Mouse (Mus musculus): Measurements from ENCODE around the gene Rd3. TPM values are rescaled to one million over a fixed set of nuclear protein-coding genes. Genes with fewer than 3 reads are reported as not detected.

The Rd3 gene
- total RNA-seq, 1 experiment: 0.13 TPM

DNA sequence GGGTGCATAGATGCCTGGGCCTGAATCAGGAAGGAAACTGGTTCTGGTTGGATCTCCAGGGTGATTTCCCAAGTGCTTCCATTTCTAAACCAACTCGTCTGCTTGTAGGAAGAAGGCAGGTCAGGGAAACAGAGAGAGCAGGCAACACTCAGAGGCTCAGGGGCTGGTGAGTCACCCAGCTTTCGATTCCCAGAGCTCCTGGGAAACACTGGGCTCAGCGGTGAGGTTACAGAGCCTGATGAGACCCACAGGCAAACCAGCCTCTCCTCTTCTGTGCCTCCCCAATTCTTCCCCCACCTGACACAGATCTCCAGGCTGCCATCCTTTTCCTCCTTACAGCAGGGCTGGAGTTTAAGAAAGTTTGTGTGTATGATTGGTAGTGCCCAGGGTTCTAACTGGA, 13.8 kb upstream of the Rd3 start:
- H3K27ac ChIP-seq (ENCODE audit: insufficient read depth, low read depth, low read length, poor library complexity, severe bottlenecking): no peak overlapping the region
- H3K4me1 ChIP-seq (ENCODE audit: control insufficient read depth in 2 of 2, insufficient read depth in 2 of 2, low read length in 2 of 2, poor library complexity in 1 of 2): peaks cover 0 to 4% of the 10 kb centered on the region in 2 experiments; a peak in 1 of 4 replicates
- in situ Hi-C loops (cut with MboI; ENCODE audit: low sequenced_read_pairs in 2 of 2, unreplicated experiment in 2 of 2): no loop called here
- H3K36me3 ChIP-seq (ENCODE audit: control insufficient read depth, insufficient read depth, low read length, poor library complexity, severe bottlenecking): no peaks in the 10 kb centered on the region
- H3K9ac ChIP-seq (ENCODE audit: insufficient read depth, low read depth, low read length, poor library complexity, severe bottlenecking): no peak overlapping the region
- DNase-seq (ENCODE audit: low read depth, low spot score): no peak
- TF ChIP-seq MAFK (IDR thresholded peaks at IDR 0.05; ENCODE audit: insufficient read depth, low read depth, low read length) (no peak), CHD2 (IDR thresholded peaks at IDR 0.05; ENCODE audit: low read depth, low read length) (no peak), ZNF384 (IDR thresholded peaks at IDR 0.05; ENCODE audit: low read depth, low read length) (no peak), ZC3H11A (IDR thresholded peaks at IDR 0.05; ENCODE audit: borderline replicate concordance, low read depth, low read length) (no peak)
- H3K9me3 ChIP-seq (ENCODE audit: control insufficient read depth, insufficient read depth, low read depth, low read length): no peaks in the 10 kb centered on the region
- no peak overlapping the region for H3K4me3 ChIP-seq (ENCODE audit: insufficient read depth in 1 of 2, low read depth in 1 of 2, low read length in 2 of 2, poor library complexity in 1 of 2, severe bottlenecking in 1 of 2)

DNA sequence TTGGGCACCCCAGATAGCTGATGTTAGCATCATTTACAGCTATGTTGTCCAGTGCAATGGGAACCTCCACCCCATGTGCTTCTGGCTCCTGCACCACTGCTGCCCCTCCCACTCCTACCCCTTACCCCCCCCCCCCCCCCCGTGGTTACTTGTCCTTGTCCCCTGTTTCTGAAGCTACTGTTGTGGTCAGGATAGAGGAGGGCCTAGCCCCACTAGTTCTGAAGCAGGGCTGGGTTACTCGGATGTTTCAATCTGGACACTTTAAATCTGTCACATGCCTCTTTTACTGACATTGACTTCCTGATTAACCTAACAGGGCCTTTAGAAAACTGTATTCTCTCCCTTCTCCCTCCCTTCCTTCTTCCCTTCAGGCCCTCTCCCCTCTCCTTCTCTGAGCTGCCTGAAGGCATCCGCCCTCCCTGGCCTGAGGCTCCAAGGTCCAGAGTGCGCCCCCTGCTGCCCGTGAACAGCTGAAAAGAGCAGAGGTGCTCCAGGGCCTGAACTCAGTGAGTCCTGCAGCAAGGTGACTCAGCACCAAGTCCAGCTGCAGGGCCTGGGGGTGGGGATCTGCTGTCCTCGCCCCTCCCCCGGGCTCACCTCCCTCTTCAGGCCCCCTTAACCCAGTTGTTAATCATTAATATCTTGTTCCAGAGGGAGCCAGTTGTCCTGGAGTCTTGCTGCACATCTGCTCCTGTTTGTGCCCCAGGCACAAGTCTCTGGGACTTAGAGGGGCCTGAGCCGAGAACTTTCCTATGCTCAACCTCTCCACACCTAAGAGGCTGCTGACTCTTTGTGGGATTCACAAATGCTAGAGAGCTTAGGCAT, 13.0 kb upstream of the Rd3 start:
- Histone ChIP-seq H3K27ac (ENCODE audit: insufficient read depth, low read depth, low read length, poor library complexity, severe bottlenecking) (no peak overlapping the region), H3K9ac (ENCODE audit: insufficient read depth, low read depth, low read length, poor library complexity, severe bottlenecking) (no peak overlapping the region; the same call in 1 of the 2 replicates), H3K4me1 (ENCODE audit: control insufficient read depth in 2 of 2, insufficient read depth in 2 of 2, low read length in 2 of 2, poor library complexity in 1 of 2) (peaks cover 0 to 4% of the 10 kb centered on the region in 2 experiments; a peak in 1 of 4 replicates), H3K4me3 (ENCODE audit: insufficient read depth in 1 of 2, low read depth in 1 of 2, low read length in 2 of 2, poor library complexity in 1 of 2, severe bottlenecking in 1 of 2) (no peak overlapping the region), H3K9me3 (ENCODE audit: control insufficient read depth, insufficient read depth, low read depth, low read length) (no peaks in the 10 kb centered on the region), H3K36me3 (ENCODE audit: control insufficient read depth, insufficient read depth, low read length, poor library complexity, severe bottlenecking) (no peaks in the 10 kb centered on the region)
- in situ Hi-C loops (cut with MboI; ENCODE audit: low sequenced_read_pairs in 2 of 2, unreplicated experiment in 2 of 2): no loop called here
- TF ChIP-seq ZC3H11A (IDR thresholded peaks at IDR 0.05; ENCODE audit: borderline replicate concordance, low read depth, low read length) (no peak), ZNF384 (IDR thresholded peaks at IDR 0.05; ENCODE audit: low read depth, low read length) (no peak), MAFK (IDR thresholded peaks at IDR 0.05; ENCODE audit: insufficient read depth, low read depth, low read length) (peak; percentile 86), HCFC1 (IDR thresholded peaks at IDR 0.05; ENCODE audit: borderline replicate concordance, insufficient read depth, low read length) (no peak), CHD2 (IDR thresholded peaks at IDR 0.05; ENCODE audit: low read depth, low read length) (no peak)
- peak; percentile 93 for DNase-seq (ENCODE audit: low read depth, low spot score)

DNA sequence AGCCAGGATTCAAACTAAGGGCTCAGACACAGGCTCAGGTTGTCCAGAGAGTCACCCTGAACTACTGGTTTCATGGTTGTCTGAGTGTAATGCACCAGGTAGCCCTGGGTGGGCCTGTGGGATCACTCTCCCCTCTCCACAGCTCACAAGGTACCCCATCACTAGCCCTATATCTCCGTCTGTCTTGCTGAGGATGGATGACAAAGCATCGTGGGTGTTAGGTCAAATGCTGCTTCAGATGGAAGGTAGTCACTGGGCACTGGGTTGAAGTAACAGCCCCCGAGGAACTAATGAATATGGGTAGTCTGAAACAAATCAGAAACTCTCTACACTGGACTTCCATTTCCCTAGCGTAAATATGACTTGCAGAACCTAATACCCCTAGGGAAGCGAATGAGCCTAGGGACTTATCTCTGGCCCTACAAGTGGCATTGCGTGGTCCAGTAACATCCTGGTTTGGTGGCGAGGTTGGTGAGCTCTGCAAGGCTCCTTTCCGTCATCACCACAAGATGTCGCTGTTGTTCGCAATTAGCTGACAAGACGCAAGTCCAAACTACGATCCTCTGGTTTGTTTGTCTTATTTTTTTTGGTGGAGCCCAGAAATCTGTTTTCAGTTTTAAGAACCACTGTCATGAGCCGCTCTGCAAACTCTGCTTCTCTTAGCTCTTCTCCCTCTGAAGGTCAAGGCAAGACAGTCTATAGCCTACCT, 12.2 kb upstream of the Rd3 start:
- no peaks in the 10 kb centered on the region for H3K9me3 ChIP-seq (ENCODE audit: control insufficient read depth, insufficient read depth, low read depth, low read length)
- H3K4me3 ChIP-seq (ENCODE audit: insufficient read depth in 1 of 2, low read depth in 1 of 2, low read length in 2 of 2, poor library complexity in 1 of 2, severe bottlenecking in 1 of 2): no peak overlapping the region
- TF ChIP-seq ZC3H11A (IDR thresholded peaks at IDR 0.05; ENCODE audit: borderline replicate concordance, low read depth, low read length) (peak; percentile 76; the same call in 1 of the 2 replicates), HCFC1 (IDR thresholded peaks at IDR 0.05; ENCODE audit: borderline replicate concordance, insufficient read depth, low read length) (no peak), MAFK (IDR thresholded peaks at IDR 0.05; ENCODE audit: insufficient read depth, low read depth, low read length) (peak; percentile 27; the same call in 1 of the 2 replicates)
- in situ Hi-C loops (cut with MboI; ENCODE audit: low sequenced_read_pairs in 2 of 2, unreplicated experiment in 2 of 2): no loop called here
- H3K9ac ChIP-seq (ENCODE audit: insufficient read depth, low read depth, low read length, poor library complexity, severe bottlenecking): no peak overlapping the region; the same call in 1 of the 2 replicates
- DNase-seq (ENCODE audit: low read depth, low spot score): peak; percentile 83
- no peaks in the 10 kb centered on the region for H3K36me3 ChIP-seq (ENCODE audit: control insufficient read depth, insufficient read depth, low read length, poor library complexity, severe bottlenecking)
- H3K4me1 ChIP-seq (ENCODE audit: control insufficient read depth in 2 of 2, insufficient read depth in 2 of 2, low read length in 2 of 2, poor library complexity in 1 of 2): peaks cover 0 to 4% of the 10 kb centered on the region in 2 experiments; a peak in 1 of 4 replicates
- H3K27ac ChIP-seq (ENCODE audit: insufficient read depth, low read depth, low read length, poor library complexity, severe bottlenecking): no peak overlapping the region

DNA sequence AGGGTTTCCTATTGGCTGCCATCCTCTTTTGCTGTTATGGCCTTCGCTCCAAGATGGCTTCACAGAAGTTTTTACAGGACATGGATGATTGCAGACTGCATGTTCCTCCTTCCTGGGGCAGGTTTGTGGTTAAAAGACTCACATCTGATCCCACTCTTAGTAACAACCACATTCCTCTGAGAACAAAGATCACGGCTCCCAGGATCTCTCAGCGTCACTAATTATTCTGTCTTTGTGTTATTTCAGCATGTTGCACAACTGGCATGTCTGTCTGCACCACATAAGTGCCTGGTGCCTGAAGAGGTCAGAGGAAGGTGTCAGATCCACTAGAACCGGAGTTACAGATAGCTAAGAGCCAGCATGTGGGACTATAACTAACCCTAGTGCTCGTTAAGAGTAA, 7.2 kb upstream of the Rd3 start:
- no peaks in the 10 kb centered on the region; a peak in 1 of 4 replicates for H3K4me1 ChIP-seq (ENCODE audit: control insufficient read depth in 2 of 2, insufficient read depth in 2 of 2, low read length in 2 of 2, poor library complexity in 1 of 2)
- DNase-seq (ENCODE audit: low read depth, low spot score): no peak
- H3K27ac ChIP-seq (ENCODE audit: insufficient read depth, low read depth, low read length, poor library complexity, severe bottlenecking): no peak overlapping the region
- no peaks in the 10 kb centered on the region for H3K36me3 ChIP-seq (ENCODE audit: control insufficient read depth, insufficient read depth, low read length, poor library complexity, severe bottlenecking)
- TF ChIP-seq ZNF384 (IDR thresholded peaks at IDR 0.05; ENCODE audit: low read depth, low read length) (no peak), CHD2 (IDR thresholded peaks at IDR 0.05; ENCODE audit: low read depth, low read length) (no peak), MAFK (IDR thresholded peaks at IDR 0.05; ENCODE audit: insufficient read depth, low read depth, low read length) (no peak), HCFC1 (IDR thresholded peaks at IDR 0.05; ENCODE audit: borderline replicate concordance, insufficient read depth, low read length) (no peak), ZC3H11A (IDR thresholded peaks at IDR 0.05; ENCODE audit: borderline replicate concordance, low read depth, low read length) (no peak)
- no peak overlapping the region for H3K9ac ChIP-seq (ENCODE audit: insufficient read depth, low read depth, low read length, poor library complexity, severe bottlenecking)
- in situ Hi-C loops (cut with MboI; ENCODE audit: low sequenced_read_pairs in 2 of 2, unreplicated experiment in 2 of 2): no loop called here
- no peaks in the 10 kb centered on the region for H3K9me3 ChIP-seq (ENCODE audit: control insufficient read depth, insufficient read depth, low read depth, low read length)
- no peak overlapping the region for H3K4me3 ChIP-seq (ENCODE audit: insufficient read depth in 1 of 2, low read depth in 1 of 2, low read length in 2 of 2, poor library complexity in 1 of 2, severe bottlenecking in 1 of 2)
